In genomic region chr11:80453198-80453597, GRCm38 (mm10) we compare ENCODE assay signal across 25 mouse cellular contexts.
"Had no signal": no experiment of that assay in that cellular context is flagged by ENCODE, and none has a peak within 500 bp of the region (broad histone marks: within the 10 kb centered on the region; RNA-seq: fewer than 3 reads in every experiment).

No protein-coding gene starts in this region.

- H3K4me1 ChIP-seq: embryonic facial prominence, embryonic 10.5 days; embryonic facial prominence, embryonic 12.5 days; embryonic facial prominence, embryonic 13.5 days; embryonic facial prominence, embryonic 15.5 days; forebrain, embryonic 10.5 days; forebrain, embryonic 12.5 days; forebrain, embryonic 13.5 days; forebrain, embryonic 15.5 days had no signal

- DNase-seq: cerebellum, adult 9-10 months; cerebellum, adult 9-11 months; cerebellum, postnatal 10 days; cerebellum, postnatal 14 days; cerebellum, postnatal 25 days; cerebellum, postnatal 36 days; embryo, embryonic 11 days; forebrain, postnatal 0 days; gastrocnemius, adult 2 months; gastrocnemius, postnatal 10 days; gastrocnemius, postnatal 14 days; gastrocnemius, postnatal 25 days; gastrocnemius, postnatal 36 days; heart, adult 11 months; heart, adult 18-20 months; heart, adult 2 months had no signal

- H3K4me3 ChIP-seq: embryonic facial prominence, embryonic 10.5 days; embryonic facial prominence, embryonic 12.5 days; embryonic facial prominence, embryonic 13.5 days; embryonic facial prominence, embryonic 15.5 days; erythroblast, embryonic 14.5 days; forebrain, embryonic 10.5 days; forebrain, embryonic 12.5 days; forebrain, embryonic 13.5 days; forebrain, embryonic 15.5 days; gastrocnemius, adult 2 months; heart, adult 2 months had no signal

- H3K27ac ChIP-seq: embryonic facial prominence, embryonic 10.5 days; embryonic facial prominence, embryonic 12.5 days; embryonic facial prominence, embryonic 13.5 days; embryonic facial prominence, embryonic 15.5 days; forebrain, embryonic 10.5 days; forebrain, embryonic 12.5 days; forebrain, embryonic 13.5 days; forebrain, embryonic 15.5 days; gastrocnemius, adult 2 months; heart, adult 2 months had no signal

- H3K27me3 ChIP-seq: embryonic facial prominence, embryonic 12.5 days; embryonic facial prominence, embryonic 13.5 days; embryonic facial prominence, embryonic 15.5 days; forebrain, embryonic 12.5 days; forebrain, embryonic 13.5 days; forebrain, embryonic 15.5 days had no signal

- H3K9ac ChIP-seq: embryonic facial prominence, embryonic 12.5 days; embryonic facial prominence, embryonic 13.5 days; embryonic facial prominence, embryonic 15.5 days; forebrain, embryonic 12.5 days; forebrain, embryonic 13.5 days; forebrain, embryonic 15.5 days; forebrain, postnatal 0 days had no signal

- H3K9me3 ChIP-seq: embryonic facial prominence, embryonic 10.5 days; embryonic facial prominence, embryonic 12.5 days; embryonic facial prominence, embryonic 13.5 days; embryonic facial prominence, embryonic 15.5 days; forebrain, embryonic 10.5 days; forebrain, embryonic 12.5 days; forebrain, embryonic 13.5 days; forebrain, embryonic 15.5 days had no signal
